Mouse (Mus musculus) embryonic fibroblast, embryonic 13.5 days (primary cell): ENCODE results near the gene Atrnl1.

ENCODE experiments used
- CTCF ChIP-seq: IDR thresholded peaks from 2 replicates; pipeline ENCODE4 v1.5.1; 2011; ENCODE audit warnings: mild to moderate bottlenecking, control low read depth, low read length, moderate library complexity, borderline replicate concordance; ENCODE audit not compliant: insufficient read depth
- POLR2A ChIP-seq: IDR thresholded peaks from 2 replicates; pipeline ENCODE4 v1.6.1; 2011; ENCODE audit warnings: low read depth, mild to moderate bottlenecking, control low read depth, low read length, moderate library complexity

- TF ChIP-seq POLR2A: no peak
- TF ChIP-seq CTCF: no peak
Observed at GRCm38 (mm10) chr19:57995015-57995414, 384.2 kb downstream of the Atrnl1 start.
